Mouse (Mus musculus): Measurements from ENCODE around the gene D330020A13Rik. TPM values are rescaled to one million over a fixed set of nuclear protein-coding genes. Genes with fewer than 3 reads are reported as not detected.

The D330020A13Rik gene
- not detected in 2 replicates for total RNA-seq (2014; fragmentation: Nextera tagmentation)
- total RNA-seq (2017) = not detected in 2 replicates

DNA sequence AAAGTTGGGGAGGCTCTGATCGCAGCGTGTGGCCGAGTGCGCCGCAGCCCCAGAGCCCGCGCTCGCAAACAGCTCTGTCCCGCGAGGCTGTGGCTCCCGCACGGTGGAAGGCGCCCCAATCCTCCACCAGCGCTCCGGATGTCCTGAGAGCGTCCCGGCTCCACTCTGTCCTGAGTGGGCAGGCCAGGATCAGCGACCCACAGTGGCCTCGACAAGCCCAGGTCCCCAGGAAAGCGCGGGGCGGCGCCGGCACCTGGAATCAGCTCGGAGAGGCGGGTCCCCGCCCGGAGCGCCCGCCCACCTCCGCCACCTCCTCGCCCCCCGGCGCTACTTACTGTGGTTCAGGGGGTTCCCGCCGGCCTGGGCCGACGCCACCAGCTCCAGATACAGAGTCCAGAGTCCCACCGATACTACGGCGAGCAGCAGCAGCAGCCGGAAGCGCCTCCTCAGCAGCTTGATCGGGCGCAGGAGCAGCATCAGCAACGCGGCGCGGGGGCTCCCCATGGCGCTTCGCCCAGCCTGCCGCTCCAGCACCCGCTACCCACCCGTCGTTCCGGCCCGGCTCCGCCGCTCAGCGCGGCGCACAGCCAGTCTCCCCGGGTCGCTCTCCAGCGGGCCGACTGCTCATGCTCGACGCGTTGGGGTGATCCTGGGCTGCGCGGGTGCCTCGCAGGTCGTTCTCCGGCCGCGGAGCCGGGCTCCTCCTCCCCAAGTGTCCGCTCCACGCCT lies at the start of gene D330020A13Rik, which contains the start of gene B4galnt3:
D330020A13Rik (plus strand) TSS at position 309 of the 729 bp plus-strand sequence.
B4galnt3 (minus strand) TSS at position 504 of the 729 bp plus-strand sequence.
- ATAC-seq (replicated peaks; ENCODE audit: poor library complexity, severe bottlenecking) = peak; percentile 56

DNA sequence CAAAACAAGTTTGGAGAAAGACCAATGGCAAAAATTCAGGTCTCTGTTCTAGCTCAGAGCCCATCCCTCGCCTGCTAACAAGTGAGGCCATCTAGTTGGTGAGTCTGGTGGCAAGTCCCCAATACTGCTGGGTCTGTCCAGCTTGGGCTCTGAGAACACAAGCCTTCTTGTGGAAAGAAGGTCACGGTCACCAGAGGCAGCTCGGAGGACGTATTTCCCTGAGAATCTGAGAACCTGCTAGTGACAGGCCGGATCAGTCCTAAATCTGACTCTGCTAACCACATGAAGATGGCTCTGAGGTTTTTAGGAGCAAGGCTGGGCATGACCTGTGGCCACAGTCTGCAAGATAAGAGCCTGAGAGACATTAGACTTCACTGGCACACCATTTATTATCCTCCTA lies 47.5 kb upstream of the D330020A13Rik start:
- ATAC-seq (replicated peaks; ENCODE audit: poor library complexity, severe bottlenecking) = no peak

DNA sequence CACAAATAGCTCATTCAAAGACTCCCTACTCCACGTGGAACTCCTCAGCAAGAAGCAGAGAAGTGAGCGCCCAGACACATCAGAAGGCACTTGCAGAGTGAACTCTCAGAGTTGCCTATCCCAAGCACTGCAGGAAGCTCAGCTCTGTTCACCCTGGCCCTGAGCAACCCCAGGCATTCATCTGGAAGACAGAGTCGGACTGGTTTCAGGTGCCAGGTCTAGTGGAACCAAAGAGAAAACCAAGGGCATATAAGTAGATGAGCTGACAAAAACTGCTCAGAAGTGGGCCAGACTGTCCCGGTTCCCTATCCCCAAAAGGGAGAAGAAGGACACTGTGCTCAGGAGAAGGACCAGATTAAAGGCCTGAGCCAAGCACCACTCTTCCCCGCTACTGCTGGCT lies 44.3 kb upstream of the D330020A13Rik start:
- ATAC-seq (replicated peaks; ENCODE audit: poor library complexity, severe bottlenecking) = no peak

DNA sequence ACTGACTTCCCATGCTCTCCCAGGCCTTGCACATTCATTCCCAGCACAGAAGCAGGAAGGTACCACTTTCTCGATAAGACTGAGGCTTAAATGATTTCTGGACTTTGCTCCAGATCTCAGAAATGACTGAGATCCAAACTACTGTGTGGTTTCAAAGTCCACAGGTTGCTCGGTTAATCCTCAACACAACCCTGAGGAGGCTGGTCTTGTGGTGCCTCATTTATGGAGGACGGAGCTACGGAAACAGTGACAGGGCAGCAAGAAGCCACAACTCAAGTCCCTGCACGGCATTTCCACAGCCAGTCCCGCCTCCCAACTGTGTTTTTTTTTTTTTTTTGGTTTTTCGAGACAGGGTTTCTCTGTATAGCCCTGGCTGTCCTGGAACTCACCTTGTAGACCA lies 43.2 kb upstream of the D330020A13Rik start:
- no peak for ATAC-seq (replicated peaks; ENCODE audit: poor library complexity, severe bottlenecking)

DNA sequence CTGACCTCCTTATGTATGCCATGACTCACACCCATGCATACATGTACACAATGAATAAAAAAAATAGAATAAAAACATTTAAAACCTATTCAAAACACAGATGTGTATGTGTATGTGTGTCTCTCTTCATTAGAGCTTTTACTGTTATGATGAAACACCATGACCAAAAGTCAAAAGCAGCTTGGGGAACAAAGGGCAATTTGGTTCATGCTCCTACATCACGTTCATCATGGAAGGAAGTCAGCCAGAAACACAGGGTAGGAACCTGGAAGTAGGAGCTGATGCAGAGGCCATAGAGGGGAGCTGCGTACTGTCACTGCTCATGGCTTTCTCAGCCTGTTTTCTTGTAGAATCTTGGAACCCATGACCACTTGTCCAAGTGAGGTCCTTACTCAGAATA lies 41.4 kb upstream of the D330020A13Rik start:
- no peak for ATAC-seq (replicated peaks; ENCODE audit: poor library complexity, severe bottlenecking)

DNA sequence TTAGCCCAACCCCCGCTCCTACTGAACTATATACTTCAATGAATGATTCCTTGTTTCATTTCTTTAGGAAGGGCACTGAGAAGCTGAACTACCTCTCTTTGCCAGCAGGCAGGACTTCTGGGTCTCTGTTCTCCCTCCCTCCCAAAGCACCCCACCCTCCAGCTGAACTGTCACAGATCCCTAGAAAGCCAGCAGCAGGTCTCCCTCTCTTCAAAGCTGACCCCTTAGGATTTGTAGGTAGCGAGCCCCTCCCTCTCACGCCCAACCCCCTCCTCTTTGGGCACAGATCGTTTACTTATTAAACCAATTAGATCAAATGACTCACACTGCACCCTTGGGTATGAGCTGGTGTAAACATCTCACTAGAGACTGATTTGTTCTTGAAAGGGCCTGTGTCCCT lies 39.5 kb upstream of the D330020A13Rik start:
- ATAC-seq (replicated peaks; ENCODE audit: poor library complexity, severe bottlenecking) = no peak

DNA sequence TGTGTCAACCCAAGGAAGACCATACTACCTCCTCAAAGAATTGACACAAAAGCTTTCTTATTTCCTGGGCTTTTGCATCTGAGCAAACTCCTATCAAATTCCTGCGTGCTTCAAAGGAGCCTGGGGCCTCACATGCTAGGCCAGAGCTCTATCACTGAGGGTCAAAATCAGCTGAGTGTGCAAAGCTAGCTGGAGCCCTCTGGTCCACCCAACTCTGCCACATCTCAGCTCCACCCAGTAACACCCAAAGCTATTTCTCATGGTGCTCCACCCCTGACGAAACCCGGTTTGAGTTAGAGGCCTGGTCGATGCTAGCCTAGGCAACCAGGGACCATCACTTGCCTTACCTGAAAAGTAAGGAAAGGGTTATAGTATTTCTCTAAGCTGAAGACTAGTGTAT lies 39.0 kb upstream of the D330020A13Rik start:
- no peak for ATAC-seq (replicated peaks; ENCODE audit: poor library complexity, severe bottlenecking)

DNA sequence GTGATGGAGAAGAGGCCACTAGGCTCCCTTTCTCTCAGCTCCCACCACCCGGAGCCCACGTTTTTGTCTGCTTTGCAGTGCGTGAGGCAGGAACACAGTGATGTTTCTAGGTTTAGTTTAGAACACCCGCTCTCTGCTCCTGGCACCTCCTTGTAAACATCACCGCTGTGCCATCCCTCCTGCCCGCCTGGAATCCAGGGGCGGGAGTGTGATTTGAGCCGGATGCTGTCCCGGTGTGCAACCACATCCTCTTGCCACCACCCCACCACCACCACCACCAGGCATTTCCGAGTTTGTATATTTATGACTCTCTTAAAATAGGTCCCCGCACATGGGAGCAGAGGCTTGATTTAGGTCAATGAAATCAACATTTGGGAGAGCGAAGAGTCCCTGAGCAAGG lies 38.5 kb upstream of the D330020A13Rik start:
- ATAC-seq (replicated peaks; ENCODE audit: poor library complexity, severe bottlenecking) = no peak

DNA sequence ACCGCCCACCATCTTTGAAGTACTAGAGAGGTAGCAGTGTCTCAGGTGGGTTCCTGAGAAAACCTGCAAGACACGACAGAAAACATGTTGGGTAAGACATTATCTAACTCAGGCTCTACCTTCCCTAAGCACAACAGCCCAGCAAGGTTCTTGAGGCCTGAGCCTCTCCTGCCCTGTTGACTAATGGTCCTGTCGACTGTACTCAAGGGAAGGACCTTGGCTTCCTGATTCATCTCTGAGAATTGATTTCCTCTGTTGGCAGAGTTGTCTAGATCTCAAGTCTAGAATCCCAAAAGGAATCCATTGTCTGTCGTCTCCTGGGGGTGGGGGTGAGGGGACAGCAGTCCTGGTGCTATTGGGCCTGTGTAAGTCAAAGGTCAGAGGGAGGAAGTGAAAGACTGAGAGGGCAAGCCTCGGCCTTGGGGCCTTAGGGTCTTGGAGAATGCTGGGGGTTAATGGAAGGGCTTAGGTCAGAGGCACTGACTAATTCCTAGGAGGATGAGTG lies 37.7 kb upstream of the D330020A13Rik start:
- ATAC-seq (replicated peaks; ENCODE audit: poor library complexity, severe bottlenecking) = no peak

DNA sequence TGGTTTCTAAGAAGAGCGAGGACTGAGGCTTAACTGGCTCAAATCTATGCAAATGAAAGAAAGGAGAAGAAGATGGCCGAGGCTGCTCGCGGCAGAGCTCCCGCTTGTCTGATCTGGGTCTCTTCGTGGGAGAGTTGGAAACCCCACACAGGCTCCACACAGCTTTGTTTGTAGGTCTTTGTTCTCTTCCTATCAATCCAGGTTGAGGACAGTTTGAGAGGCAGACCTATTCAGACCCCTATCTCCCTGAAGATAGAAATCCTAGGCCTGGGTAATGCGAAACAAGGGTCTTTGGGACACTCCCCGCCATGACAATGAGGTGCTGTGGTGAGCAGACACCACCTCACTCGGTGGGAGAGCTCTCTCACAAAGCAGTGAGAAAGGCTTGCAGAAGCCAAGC lies 34.7 kb upstream of the D330020A13Rik start:
- no peak for ATAC-seq (replicated peaks; ENCODE audit: poor library complexity, severe bottlenecking)

DNA sequence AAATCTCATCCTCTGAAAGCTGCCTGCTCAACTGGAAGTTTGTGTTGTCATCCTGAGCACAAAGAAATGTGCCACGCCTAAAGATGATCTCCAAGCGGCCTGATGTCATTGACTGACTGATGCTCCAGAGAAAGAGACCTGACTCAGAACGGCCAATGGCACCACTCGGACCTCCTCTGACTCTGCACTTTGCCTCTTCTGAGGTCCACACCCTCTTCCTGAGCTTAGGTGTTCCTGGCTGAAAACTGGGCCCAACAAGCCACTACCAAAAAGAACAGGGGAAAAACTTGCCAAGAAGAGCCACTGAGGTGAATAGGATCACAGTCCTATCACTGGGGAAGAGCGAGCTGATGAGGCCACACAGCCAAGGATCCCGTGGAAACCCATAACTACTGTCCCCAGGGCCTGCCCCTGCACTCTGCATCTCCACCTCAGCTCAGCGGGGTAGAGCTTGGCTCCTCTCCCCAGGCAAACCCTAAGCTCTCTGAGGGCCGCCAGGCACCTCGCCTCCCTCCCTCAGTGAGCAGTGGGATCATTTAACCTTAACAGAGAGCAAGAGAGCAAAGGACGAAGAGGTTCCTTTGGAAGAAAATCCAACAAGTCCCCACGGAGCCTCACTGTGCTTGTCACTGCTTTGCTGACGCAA lies 31.2 kb upstream of the D330020A13Rik start:
- ATAC-seq (replicated peaks; ENCODE audit: poor library complexity, severe bottlenecking) = no peak

DNA sequence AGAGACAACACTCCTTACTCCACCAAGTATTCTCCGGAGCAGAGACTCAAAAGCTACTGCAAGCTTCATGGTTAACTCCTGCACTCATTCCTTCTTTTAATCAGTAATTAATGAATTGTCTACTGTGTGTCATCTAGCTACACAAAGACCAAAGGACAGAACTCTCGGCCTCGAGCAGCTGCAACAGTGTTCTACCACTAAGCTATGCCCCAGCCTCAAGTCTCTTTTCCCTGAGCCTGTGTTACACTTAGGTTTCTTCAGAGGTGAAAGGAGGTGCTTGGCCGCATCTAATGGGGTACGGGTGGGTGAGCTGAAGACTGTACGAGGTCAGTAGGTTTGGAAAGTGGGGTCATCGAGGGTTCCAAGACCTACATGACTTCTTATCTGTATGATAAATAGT lies 30.6 kb upstream of the D330020A13Rik start:
- no peak for ATAC-seq (replicated peaks; ENCODE audit: poor library complexity, severe bottlenecking)

DNA sequence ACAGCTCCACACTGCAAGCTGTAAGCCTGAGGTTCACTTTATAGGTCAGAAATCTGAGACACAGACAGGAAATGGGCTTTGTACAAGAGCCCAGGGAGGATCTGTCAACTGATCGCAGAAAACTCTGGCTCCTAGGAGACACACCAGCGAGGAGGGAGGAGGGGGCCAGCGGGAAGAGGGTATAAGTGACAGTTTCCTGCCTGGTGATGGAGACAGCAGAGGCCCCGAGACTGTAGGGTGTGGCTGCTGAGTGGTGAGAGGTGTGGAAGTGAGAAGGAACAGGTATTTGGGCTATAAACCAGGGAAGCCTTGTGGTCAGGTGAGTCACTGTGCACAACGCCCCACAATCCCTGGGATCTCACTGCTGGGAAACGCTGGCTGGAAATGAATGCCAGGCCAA lies 30.0 kb upstream of the D330020A13Rik start:
- ATAC-seq (replicated peaks; ENCODE audit: poor library complexity, severe bottlenecking) = no peak

DNA sequence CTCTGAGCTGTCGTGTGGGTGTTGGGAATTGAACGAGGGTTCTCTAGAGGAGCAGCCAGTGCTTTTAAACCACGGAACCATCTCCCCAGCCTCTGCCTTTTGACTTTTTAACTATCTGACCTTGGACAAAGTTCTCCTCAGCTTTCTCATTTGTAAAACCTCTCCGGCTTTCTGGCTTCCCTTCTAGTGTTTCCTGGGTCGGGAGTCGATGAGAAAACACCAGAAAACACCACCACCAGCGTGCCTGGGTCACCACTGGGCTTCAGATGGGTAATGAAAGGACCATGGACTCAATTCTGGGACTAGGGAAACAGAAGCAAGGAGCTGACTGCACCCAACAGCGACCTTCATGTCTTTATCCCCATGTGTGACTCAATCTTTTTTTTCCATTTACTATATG lies 20.0 kb upstream of the D330020A13Rik start:
- ATAC-seq (replicated peaks; ENCODE audit: poor library complexity, severe bottlenecking) = no peak

DNA sequence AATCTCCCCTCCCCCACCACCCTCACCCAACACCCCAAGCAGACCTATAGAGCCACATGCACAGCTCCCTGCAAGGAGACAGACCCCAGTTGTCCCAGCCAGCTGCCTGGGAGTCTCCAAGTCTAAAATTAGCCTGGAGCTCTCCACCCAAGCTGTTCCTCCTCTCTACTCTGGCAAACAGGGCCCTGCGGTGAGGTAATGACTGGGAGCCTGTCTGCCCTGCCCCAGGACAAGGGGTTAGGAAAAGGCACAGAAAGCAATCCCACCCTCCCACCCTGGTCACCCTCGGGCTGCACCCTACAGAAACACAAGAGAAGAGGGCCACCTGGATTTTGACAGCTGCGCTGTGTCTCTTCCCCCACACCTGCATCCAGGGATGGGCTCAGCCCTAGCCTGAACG lies 19.3 kb upstream of the D330020A13Rik start:
- ATAC-seq (replicated peaks; ENCODE audit: poor library complexity, severe bottlenecking) = no peak

DNA sequence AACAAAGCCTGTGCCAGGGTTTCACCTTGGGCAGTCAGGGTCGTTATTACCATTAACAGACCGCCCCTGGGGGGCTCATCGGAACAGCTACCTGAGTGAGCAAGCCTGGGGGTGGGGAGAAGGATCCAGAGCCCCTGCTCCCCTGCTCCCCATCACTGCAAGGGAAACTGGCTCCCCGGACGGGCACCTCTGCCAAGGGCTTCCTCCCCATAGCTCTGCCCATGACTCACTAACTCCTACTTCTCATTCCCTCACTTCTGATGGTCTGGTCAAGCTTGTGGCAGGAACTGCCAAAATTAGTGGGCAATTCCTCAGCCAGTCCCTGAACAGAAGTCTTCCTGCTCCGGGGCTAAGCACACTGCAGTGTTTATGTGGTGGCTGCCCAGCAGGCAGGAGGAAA lies 18.9 kb upstream of the D330020A13Rik start:
- no peak for ATAC-seq (replicated peaks; ENCODE audit: poor library complexity, severe bottlenecking)

DNA sequence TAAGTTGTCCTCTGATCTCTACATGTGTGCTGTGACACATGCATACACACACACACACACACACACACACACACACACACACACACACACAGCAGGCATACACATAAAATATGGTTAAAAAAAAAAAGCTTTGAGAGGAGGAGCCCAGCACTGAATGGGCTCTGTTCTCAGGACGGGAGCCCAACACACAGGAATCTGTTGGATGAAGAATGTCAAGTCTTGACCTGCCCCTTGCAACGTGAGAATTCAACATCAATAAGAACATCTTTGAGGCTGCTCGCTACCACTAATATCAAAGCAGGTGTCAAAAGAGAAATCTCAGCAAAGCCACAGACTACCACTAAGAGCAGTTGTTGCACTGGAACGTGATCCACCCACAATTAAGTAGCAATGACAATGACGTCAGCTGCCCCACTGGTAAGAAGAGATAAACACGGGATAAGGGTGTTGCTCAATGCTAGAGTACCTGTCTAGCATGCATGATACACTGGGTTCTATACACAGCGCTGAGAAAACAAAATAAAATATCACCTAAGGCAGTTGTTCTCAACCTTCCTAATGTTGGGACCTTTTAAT lies 17.2 kb upstream of the D330020A13Rik start:
- ATAC-seq (replicated peaks; ENCODE audit: poor library complexity, severe bottlenecking) = no peak

DNA sequence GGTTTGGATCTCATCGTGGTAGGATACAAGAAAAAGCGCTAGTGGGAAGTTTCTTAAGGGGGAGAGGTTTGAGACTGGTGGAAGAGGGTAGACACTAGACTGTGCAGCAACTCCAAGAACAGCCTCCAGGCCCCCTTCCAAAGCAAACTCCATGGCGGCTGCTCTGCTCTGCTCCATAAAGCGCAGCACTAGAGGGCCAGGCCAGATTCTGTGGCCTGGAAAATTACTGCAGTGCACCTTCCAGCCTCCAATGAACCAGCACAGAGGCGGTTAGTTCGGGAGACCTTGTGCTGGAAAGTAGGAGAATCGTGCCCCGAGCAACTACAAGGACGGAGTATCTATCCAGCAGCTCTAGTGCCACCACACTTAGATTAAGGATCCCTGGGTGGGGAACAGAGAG lies 6.9 kb upstream of the D330020A13Rik start:
- ATAC-seq (replicated peaks; ENCODE audit: poor library complexity, severe bottlenecking) = no peak

DNA sequence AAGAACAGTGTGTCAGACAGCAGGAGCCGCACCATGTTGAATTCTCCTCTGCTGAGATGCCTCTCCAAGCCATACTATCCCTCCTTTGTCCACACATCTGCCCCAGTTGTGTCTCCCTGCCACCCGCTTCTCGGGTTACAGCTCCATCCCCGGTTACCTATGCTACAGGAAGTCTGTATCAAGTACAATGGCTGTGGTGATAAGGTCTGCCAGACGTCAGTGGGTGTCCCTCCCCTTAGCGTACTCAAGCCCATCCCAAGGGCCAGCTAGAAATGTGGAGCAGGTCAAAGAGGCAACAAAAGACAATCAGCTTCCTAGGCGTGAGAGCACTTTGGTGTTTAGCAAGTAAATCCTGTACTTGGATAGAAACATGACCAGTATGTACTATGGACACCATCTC lies 5.6 kb upstream of the D330020A13Rik start:
- ATAC-seq (replicated peaks; ENCODE audit: poor library complexity, severe bottlenecking) = no peak

DNA sequence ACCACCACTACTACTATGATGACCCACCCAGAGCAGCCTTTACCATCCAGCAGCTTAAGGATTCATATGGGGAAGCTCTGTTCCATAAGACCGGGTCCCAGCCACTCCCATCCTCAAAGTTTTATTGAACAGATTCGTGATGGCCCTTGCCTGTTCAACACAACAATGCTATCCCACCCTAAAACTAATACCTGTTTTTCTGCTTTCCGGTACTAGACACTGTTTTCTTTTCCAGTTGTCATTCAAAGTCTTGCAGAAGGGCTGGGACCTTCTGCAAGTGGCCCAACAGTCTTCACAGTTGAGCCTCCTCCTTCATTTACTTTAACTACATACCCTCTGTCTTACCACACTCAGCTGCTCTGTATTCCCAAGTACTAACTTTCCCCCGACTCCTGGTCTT lies 4.7 kb upstream of the D330020A13Rik start:
- no peak for ATAC-seq (replicated peaks; ENCODE audit: poor library complexity, severe bottlenecking)

DNA sequence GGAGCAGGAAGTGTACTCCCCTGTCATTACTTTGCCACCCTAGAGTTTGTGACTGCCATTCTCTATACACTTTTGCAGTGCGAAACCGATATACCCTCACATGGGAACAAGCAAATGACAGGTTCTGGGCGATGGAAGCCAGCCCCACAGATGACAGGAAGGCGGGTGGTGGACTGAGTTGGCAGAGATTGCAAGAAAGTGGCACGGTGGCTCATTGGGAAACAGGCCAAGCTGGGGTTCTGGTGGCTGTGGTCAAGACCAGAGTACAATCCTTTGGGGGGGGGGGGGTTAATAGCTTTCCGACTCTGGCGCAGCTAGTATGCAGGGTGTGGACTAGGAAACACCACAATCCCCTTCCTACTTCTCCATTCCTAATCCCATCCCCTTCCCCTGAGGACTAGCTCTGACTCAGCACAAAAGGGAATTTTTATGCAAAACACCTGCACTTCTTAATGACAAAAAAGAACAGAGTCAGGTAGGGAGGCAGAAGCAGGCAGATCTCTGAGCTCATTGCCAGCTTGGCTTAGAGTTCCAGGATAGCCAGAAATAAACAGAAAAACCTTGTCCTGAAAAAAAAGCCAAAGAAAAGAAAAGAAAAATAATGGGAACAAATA lies 2.7 kb upstream of the D330020A13Rik start:
- no peak for ATAC-seq (replicated peaks; ENCODE audit: poor library complexity, severe bottlenecking)

Data from granulocyte monocyte progenitor cell, adult 5-6 weeks (primary cell).